Mouse (Mus musculus) ovary, adult 18-20 months (tissue): ENCODE data around the gene Stxbp5.
"Not testable (repeated sequence)": the region's sequence is repeated elsewhere in the genome, so short reads cannot be mapped to it uniquely, and the experiment has no call there.

ENCODE experiments used
- DNase-seq: peaks from one replicate; pipeline ENCODE4 v3.0.0; 2022; ENCODE audit warnings: low spot score, mixed read lengths

Stxbp5 gene

DNA sequence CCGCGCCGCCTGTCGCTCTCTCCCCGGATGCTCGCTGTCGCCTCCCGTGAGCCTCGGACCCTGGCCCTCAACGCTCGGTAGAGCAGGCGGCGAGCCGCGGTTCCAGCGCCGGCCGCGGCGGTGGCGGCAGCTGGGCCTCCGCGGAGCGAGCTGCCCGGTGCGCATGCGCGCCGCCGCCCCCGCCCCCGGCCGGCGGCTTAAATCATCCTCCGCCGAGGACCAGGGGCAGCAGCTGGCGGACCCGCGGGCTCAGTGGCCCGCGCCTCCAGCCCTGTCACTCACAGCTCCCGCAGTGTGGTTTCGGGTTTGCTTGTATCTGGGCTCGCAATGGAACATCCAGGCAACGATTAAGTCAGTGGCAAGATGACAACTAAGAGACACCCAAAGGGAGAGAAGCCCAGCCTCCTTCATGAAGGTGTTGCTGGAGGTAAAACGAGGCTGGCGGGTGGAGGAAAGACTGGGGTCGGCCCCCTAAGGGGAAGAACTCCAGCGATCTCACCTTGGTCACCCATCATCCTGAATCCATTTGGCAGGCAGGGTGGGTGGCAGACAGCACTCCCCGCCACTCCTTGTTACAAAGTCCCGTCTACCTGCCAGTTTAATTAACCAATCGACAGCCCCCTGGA lies at the start of gene Stxbp5:
Stxbp5 (minus strand) TSS at position 9 of the 626 bp plus-strand sequence.
- DNase-seq: peak; percentile 69

DNA sequence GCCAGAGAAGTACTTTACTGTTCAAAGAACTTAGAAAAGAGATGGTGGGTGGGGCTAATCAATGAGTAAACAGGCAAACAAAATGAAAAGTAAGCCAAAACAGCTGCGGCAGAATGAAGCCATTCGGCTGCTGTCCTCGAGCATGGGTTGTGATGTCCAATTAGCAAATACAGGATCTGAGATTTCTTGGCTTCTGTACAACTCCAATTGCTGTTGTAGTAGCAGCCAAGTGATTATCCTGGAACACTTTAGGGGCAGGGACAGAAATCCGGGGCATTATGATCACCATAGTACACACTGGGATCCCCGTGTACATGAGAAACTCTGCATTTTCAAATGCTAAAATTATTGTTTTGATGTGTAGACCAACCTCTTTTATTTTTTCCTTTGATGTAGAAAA lies 11.5 kb upstream of the Stxbp5 start:
- no peak for DNase-seq

DNA sequence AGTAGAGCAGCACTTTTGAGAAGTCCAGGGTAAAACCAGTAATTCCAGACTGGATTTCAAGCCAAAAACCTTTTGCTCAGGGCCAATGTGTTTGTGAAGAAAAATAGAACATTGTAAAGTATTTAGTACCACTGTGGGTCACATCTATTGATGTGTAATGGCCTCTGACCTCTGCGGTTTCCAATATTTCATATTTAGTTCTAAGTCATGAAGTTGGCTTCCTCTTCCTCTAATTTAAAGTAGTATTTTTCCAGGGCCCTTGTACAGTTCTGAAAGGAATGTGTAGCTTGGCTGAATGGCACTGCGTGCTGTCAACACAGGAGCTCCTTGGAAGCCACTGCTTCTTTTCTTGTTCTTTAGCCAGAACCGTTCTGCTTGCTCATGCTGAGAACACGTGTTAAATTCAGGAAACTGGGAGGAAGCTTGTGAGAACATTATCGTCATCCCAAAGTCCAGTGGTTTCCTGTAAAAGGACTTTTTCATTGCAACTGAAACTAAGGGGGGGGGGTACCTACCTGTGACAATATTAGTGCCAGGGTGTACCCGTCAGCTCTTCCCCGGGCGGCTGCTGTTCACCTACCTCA lies 7.1 kb upstream of the Stxbp5 start:
- no peak for DNase-seq

DNA sequence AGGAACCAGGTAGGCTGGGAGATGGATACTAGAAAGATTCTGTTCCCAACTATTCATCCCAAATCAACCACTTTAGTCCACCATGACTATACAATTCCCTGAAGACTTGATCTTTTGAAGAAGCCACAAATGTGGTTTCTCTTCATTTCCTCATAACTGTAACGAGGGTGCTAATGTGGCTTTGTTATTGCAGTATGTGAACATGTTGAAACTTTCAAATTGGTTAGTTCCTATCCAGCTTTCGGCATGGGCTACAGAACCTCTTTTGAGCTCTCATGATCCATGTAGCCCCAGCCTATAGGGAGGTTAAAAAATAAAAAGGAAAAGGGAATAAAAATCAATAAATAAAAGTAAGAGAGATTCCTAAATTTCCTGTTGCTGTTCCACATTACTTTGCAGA lies 6.6 kb upstream of the Stxbp5 start:
- no peak for DNase-seq

DNA sequence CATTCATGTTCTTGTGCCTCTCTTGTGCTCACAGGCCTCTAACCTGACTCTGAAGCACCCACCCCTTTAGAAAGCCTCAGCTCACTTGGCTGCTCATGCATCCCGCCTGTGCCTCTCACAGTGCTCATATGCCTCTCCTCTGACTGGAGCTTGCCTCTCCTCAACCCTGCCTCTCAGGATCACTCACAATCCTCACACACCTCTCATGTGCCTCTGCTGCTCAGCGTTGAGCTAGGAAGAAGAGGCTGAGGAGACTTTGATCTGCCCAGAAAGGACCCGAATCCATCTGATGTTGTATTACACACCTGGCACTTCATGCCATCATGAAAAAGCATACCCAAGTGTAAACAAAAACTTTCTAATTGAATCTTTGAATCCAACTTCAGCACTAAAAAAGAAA lies 5.3 kb upstream of the Stxbp5 start:
- no peak for DNase-seq

DNA sequence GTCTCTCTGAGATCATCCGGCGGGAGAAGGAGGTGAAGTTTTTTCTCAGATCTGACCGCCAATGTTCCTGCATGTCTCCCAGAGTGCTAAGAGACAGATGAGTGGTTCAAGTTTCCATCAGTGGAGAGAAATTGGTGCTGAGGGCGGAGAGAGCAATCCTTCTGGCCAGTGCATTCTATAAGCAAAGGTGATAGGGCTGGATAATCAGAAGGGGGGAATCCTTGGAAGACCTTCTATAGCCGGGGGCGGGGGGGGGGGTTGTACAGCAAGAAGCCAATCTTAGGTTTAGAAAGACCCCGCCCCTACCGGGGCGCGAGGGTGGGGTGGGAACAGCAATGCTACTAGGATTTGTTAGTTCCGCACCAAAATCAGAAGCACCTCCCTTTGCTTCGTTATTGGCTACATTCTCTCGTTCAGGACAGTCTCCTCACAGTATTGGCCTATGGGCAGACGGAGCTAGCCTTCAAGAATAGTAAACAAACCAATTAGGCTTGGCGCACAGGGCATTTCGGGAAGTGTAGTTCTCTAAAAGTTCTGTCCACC lies 889 bp upstream of the Stxbp5 start:
- DNase-seq: peak; percentile 83

DNA sequence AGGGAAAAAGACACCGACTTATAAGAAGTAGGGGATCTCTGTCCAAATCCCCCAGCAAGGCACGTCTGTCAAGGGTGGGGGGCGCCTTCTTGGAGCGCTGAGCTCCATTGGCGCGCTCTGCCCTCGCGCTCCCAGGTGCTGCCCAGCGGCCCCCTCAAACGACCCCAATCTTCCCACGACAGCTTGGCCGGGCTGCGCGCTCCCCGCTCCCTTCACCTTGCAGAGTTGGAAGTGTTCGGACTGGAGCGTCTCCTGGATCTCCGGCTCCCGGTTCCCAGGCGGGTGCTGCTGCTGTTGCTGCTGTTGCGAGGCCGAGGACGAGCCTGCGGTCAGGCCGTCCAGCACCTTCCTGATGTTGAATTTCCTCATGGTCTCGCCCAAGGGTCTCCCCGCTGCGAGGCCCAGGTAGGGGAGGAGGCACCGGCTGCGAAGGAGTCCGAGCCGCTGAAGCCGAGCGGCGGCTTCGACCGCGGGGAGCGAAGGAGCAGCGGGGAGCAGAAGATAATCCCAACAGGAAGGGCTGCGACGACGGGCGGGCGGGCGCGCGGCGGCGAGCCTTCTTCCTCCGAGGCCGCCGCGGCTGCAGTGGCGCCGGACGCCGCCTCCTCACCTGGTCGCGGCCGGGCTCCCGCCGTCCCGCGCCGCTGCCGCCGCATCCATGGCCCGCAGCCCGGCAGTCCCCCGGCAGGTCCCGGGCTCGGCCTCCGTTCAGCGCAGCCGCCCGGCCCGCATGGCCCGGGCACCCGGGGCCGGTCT lies 386 bp downstream of the Stxbp5 start:
- DNase-seq: peak; percentile 13

DNA sequence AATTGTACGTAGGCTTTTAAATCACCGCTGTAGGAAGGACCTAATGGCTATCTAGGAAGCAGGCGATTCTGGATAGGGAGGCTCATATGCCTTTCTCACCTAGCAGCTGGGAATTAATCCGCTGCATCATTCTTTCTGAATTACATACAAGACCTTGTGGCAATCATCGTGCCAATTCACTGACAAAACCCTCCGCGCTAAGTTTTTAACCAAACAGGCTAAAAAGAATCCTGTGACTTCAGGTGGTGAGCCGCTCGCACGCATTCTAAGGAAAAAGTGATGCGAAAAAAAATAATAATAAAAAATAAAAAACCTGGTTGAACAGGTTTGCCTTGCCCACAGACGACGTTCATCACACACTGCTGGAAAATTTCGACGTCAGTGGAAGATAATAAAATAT lies 1.1 kb downstream of the Stxbp5 start:
- DNase-seq: no peak

DNA sequence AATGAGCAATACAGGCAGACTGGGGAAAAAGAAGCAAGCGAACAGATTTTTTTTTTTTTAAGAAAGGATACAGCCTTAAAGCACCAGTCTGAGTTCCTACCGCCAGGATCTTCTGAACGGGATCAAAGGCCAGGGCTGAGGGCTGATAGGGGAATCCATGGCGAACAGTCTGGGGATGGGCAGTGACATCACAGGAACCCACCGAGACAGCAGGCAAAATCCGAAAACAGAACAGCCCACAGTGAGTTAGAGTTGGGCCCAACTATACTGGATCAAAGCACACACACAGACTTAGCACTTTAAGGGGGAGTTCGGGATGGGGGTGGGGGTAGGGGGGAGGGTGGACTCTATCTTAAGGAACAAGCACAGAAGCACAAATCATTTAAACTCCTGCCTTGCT lies 1.8 kb downstream of the Stxbp5 start:
- no peak for DNase-seq

DNA sequence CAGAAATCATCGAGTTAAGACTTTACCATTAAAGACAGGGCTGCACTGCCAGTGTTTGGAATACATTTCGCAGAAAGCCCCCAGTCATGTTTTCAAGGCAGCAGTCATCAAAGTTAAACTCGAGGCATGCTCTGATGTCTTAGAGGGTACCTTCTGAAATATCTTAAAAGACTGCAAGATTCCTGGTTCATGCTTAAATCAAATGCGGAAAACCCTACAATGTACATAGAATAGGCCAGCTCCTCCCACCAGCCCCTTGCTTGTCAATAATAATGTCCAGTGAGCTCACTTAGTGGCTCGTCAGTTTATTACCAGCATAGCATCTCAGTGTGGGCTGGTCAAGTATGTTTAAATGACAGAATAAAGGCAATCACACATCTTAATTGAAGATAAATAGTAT lies 3.0 kb downstream of the Stxbp5 start:
- no peak for DNase-seq

DNA sequence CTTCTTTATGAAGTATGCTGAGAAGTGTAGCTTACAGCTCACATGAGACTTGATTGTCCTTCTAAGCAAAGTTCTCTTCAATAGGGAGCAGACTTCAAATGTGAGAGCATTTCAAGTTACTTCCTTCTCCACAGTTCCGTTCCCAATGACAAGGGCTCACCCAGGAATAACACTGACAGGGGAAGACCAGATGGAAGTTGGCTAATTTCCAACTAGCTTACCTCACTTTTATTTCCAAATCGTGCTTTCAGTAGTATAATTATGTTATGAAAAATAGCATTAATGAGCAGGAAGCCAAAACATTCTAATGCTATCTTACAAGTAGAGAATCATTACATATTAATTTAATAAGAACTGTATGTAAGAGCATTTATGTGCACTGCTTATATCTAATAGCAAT lies 7.3 kb downstream of the Stxbp5 start:
- DNase-seq: no peak

DNA sequence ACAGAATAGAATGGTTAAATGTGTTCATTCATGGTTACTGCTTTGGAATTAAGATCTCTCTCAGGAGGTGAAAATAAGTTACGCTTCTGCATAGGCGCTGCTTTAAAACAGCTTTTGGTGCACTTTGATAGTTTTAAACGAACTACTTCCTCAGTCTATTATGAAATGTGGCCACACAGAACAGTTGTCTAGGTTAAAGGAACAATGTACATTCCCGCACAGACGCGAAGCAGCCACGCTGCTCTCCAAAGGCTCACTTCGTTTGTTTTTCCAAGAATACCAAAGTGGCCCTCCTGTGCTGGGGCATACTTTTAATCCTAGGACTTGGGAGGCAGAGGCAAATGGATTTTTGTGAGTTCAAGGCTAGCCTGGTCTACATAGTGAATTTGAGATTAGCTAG lies 11.2 kb downstream of the Stxbp5 start:
- DNase-seq: no peak

DNA sequence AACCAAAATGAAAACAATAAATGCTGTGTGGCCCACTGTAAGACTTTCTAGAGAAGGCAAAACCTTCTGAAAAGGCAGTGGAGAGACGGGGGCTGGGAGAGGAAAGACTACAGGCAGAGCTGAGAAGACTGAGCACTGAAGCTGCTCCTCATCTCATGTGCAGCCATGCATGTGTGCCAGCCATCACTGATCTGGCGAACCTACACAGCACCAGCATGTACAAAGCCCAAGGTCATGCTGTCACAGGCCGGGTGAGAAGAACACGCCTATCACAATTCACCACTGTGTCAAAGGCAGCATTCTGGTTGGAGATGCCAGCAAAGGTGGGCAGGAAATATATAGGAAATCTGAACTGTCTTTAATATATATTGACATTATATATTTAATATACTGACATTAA lies 12.2 kb downstream of the Stxbp5 start:
- DNase-seq: no peak

DNA sequence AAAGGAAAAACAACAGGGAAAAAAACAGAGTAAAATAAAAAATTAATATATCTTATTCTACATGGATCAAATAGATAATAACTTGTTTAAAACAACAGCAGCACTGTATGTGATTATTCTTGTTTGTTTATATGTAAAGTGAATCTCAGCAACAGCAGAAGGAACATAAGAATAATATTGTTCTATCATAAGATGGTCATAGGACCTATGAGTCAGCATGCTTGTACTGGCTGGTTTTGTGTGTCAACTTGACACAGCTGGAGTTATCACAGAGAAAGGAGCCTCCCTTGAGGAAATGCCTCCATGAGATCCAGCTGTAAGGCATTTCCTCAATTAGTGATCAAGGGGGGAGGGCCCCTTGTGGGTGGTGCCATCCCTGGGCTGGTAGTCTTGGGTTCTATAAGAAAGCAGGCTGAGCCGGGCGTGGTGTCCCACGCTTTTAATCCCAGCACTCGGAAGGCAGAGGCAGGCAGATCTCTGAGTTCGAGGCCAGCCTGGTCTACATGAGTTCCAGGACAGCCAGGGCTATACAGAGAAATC lies 19.0 kb downstream of the Stxbp5 start:
- not testable (repeated sequence) for DNase-seq

DNA sequence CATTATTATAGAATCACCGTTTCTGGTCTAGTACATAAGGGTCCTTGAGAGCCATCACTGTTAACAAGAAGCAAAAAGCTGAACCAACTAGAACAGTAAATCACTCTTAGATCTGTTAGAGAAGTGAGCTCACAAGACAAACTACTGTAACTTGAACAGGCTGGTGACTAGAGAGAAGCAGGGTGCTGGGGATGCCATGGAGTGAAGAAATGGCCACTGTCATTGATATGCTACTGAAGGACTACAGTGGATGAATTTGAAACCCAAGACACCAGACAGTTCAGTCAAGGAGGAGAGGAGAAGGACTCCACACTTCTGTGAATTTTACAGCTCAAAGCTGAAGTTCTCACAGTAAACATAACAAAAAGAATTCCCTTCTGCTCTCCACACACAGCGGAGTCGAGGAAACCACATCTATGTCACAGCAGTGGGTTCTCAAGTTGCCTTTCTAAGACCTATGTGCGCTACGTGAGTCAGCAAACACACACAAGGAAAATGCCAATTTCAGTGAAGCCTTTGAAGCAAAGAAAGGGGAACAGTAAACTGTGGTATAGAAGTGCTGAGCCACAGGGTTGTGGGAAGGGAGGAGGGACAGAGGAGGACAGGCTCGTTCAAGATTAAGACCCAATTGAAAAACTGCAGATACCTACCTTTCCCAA lies 20.7 kb downstream of the Stxbp5 start:
- DNase-seq: no peak

DNA sequence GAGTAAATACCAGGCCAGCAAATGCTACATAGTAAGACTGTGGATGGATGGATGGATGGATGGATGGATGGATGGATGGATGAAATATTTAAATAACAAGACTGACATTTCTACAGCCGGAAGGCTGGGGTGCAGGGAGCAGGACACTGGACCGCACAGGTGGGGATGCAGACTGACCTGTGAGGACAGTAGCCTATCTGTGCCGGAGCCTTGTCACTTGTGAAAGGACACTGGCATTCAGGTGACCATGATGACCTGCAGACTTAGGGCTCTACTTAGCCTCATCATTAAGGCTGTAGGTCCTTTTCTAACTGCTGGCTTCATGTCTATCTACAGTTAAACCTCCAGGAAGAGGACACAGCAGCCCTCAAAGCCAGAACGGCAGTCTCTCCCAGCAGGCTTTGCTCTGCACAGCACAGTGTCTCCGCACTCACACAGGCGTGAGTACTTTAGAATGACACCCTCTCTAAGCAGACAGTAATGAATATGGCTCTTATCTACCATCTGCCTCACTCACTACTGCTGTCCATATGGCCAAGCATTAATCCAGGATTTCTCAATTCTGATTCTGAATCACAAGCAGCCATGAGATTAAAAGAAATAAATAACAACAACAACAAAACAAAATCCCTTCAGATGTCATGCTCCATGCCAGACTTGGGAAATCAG lies 21.9 kb downstream of the Stxbp5 start:
- DNase-seq: no peak

DNA sequence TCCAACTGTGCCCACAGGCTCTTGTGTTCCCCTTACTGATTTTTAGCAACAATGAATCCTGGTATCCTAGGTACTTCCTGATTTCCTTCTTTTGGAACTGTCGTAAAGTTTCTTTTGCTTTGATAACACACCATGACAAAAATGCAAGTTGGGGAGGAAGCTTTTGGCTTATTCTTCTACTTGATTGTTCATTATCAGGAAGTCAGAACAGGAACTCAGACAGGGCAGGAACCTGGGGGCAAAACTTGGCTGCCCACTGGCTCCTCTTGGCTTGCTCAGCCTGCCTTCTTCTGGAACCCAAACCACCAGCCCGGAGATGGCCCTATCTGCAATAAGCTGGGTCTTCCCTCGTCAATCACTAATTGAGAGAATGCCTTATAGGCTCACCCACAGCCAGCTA lies 25.0 kb downstream of the Stxbp5 start:
- no peak for DNase-seq

DNA sequence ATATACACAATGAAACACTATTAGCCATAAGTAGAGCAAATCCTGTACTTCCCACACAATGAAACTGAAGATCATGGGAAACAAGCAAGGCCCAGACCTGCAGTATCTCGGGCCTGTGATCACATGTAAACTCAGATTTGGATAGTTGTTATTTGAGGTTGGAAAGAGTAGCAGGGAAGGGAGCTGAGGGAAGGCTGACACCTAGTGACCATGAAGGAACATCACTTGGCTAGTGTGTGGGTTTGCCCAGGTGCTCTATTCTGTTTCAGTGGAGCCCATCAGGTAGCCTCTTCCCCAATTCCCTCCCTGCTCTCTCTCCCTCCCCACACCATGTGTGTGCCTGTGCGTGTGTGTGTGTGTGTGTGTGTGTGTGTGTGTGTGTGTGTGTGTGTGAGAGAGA lies 28.7 kb downstream of the Stxbp5 start:
- DNase-seq: no peak

DNA sequence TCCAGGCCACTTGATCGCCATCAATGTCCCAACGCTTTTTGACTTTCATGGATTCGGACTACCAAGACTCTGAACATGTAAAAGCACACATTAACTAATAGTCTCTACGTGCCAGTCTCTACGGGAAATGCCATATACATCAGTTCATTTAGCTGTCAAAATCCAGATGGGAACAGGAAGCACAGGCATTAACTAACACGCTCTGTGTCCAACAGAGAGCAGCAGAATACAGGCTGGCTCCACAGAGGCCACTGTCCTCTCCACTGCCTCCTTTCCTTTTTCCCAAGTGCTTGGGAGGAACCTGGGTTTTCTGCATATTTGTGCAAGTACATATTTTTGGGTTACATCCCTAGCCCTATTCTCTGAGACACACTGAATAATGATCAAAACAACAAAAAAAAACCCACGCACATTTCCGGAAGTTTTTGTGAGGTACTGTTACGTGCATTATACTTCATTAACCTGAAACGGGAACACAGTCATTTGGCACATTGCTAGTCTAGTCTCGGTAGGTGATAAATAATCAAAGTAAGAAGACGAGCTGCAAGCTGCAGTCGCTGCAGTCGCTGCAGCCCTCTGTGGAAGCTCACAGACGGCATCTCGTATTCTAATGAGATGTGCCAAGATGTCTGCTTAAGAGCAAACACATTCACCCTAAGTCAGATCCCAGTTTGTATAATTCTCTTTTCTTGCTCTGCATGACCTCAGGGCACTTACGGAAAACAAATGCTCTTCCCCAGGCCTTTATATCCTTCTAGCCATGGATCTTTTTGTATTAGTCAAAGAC lies 33.9 kb downstream of the Stxbp5 start:
- DNase-seq: no peak

DNA sequence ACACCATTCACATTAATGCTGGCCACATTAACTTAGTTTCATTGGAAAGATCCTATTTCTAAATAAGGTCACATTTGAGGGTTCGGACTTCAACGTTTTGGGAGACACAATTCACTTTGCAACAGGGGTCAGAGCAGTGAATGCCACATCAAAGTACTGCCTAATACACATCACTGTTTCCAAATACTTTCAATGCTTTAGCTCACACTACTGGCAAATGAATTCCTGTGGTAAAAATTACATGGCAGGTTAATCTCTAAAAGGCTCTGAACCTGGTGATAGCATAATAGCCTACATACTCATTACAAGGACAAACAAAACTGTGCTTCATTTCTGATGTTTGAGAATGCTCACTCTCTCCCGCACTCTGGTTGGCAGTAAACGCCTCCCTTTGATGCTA lies 40.9 kb downstream of the Stxbp5 start:
- no peak for DNase-seq

DNA sequence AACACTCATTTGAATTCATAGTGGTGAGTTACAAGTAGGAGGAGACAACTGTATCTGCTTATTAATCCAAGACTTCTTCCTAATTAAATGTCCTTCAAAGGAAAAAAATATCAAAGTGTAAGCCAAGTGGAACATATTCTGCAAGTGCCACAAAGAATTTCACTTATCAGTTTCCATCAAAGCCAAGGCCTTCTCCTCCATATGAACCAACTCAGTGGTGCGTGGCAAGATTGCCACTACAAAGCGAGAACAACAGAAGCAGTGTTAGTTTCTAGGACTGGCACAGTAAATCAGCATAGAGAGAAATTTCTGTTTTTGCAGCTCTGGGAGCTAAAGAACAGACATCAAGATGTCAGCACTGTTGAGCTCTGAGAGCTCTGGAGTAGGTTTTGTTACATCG lies 41.4 kb downstream of the Stxbp5 start:
- DNase-seq: no peak
